Mouse (Mus musculus) 416B (cell line): ENCODE measurements around the gene Traf1.

Experiments used
- DNase-seq: peaks from one replicate; pipeline ENCODE4 v3.0.0; 2011; ENCODE audit warnings: low read depth

Gene Traf1

DNA sequence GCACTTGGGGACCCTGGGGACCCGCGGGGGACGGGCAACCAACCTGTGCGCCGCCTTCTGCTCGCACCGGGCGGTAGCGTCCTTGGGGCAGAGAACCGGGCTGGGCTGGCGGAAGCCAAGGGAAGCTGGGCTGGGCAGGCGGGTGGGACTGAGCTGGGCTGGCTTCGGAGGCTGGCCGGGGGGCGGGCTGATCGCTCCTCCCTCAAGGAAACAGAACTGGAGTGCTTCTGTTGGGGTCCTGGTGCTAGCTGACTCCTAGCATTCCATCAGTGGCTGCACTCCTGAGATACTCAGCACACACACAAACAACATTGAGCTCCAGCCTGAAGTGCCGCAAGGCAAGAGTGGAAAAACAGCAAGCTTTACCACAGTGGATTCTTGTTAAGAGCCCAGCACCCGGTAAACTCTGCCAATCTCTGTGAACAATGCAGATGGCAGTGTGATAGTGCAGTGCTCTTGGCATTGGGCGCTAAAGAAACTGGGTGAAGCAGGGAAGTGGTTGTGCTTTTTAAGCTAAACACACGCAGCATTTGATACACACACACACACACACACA, at the start of gene Traf1:
Gene Traf1 (minus strand): TSS at position 292 of the 556 bp plus-strand sequence.
- no peak for DNase-seq

GRCm38 (mm10) chr2:34998956-34999355, 37.4 kb upstream of the Traf1 start:
- DNase-seq: no peak

DNA sequence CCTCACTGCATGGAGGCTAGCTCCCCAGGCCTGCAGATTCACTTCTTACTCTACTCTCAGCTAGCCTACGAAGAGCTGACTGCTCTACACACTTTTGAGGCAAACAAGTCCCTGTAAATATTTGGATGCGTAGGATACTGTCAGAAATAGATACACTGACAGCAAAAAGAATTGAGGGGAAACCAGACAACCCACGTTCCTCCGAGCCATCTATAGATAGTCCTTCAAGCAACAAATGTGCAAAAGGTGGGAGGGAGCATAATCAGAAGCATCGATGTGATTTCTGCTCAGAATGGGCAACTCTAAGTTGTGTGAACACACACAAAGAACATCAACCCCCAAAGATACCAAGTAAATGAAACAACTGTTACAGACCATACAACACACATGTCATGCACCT, 34.9 kb upstream of the Traf1 start:
- DNase-seq: no peak

- no peak for DNase-seq
Measured at GRCm38 (mm10) chr2:34993696-34994356, 32.3 kb upstream of the Traf1 start.

- no peak for DNase-seq
Measured at GRCm38 (mm10) chr2:34992729-34993695, 31.4 kb upstream of the Traf1 start.

GRCm38 (mm10) chr2:34991966-34992365, 30.4 kb upstream of the Traf1 start:
- DNase-seq: no peak

DNA sequence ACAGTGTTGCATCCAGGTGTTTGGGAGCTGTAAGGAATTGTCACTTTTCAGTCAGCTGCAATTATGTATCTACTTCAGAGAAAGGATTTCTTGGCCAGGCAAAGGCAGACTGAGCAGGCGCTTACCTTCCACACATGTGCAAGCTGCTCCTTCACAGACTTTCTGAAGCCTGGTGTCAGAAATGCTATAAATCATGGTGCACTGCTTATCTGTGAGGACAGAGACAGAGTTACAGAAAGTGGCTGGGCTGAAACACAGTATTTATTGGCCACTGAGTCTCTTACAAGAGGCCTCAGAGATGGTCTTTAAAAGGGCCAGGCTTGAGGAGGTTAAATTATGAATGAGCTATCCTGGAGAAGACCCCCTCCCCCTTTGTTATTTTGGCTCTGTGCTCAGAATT, 28.2 kb upstream of the Traf1 start:
- DNase-seq: no peak

DNA sequence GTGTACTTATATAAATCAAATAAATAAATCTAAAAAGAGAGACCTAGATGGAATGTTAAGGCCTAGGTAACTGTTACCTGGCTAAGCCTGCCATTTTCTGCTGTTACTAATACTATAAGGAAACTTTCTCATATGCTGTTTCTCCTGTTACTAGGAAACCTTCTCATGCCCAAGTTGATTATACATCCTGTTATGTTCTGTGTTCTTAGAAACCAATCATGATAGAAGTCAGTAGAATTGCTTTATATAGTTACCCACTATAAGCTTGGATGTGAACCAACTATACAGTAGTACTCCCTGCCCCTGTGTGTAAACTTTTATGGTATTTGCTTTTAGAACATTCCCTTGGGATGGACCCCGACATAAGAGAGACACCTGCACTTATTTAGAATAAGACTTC, 26.0 kb upstream of the Traf1 start:
- DNase-seq: no peak

DNA sequence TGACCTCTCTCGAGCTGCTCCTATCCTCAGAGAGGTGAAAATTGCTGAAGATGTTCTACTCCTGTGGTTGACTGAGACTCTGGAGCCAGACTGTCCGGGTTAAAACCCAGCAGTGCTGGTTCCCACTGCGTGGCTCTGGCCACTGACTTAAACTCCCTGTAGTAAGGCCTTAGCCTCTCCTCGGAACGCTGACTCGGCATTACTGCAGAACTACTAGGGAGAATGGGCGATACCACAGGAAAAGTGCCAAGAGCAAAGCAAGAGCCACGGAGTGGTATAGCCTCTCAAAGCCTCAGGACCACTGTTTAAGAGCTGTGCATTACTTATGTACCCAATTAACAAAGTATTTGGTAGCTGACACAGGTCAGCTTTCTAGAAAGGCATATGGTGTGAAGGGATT, 23.3 kb upstream of the Traf1 start:
- no peak for DNase-seq

- DNase-seq: no peak
Measured at GRCm38 (mm10) chr2:34982906-34983698, 21.5 kb upstream of the Traf1 start.

- peak; percentile 40 for DNase-seq
Measured at GRCm38 (mm10) chr2:34982096-34982724, 20.6 kb upstream of the Traf1 start.

- DNase-seq: peak; percentile 73
Measured at GRCm38 (mm10) chr2:34979459-34980011, 18.0 kb upstream of the Traf1 start.

- DNase-seq: peak; percentile 64
Measured at GRCm38 (mm10) chr2:34978226-34978625, 16.7 kb upstream of the Traf1 start.

DNA sequence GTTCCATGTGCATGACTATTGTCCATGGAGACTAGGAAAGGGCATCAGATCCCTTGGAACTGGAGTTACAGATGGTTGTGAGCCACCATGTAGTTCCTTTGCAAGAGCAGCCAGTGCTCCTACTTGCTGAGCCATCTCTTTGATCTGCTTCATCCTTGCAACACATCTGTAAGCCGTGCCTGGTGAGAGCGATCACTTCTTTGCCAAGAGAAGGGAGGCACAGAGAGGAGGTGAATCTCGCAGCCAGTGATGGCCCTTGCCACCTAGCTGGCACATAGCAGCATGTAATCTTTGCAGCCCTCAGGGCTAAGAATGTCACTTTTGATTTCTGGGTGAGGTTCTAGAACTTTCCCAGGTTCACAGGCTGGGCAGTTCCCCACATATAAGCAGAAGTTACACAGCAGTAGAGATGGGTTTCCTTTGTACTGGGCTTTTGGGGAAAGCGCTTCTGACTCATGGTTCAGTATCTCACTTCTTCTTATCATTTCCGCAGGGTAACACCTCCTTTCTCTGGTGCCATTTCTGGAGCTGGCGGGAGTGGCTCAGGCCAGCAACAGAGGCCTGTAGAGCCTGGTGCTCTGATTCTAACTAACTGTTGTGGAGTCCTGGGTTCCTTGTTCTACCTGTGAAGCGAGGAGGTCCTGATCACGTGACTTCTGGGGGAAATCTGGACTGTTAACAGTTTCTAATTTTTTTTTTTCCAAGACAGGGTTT, 15.5 kb upstream of the Traf1 start:
- DNase-seq: peak; percentile 89

DNA sequence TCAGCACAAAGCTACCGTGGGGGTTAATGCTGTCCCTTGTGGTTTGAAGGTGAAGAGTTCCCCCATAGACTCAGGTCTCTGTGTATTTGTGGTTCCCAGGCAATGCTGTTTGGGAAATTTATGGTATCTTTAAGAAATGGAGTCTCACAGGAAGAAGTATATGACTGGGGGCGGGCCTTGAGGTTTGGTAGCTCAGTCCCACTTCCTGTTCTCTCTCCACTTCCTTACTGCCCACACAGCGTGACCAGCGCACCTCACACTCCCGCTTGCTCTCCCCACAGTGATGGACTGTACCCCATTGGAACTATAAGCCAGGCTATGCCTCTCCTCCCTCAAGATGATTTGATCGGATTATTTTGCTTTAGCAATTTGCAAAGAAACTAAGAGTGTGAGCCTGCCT, 14.9 kb upstream of the Traf1 start:
- peak; percentile 78 for DNase-seq

DNA sequence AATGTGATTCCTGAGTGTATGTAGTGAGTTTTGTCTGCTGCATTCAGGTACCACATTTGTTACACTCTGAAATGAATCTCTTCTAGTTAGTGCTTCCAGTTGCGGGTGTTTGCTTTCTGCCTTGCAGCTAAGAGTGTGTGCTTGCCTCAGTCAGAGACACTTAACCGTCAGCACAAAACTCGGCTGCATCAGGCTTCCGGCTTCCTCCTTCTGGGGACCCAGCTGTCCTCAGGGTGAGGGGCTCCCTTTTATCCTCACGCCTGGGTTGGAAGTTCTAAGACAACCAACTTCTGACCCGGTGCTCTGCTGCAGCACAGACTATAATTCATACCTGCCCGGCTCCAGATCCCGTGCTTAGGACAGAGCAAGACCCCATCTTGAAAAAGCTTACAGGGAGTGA, 11.5 kb upstream of the Traf1 start:
- no peak for DNase-seq

DNA sequence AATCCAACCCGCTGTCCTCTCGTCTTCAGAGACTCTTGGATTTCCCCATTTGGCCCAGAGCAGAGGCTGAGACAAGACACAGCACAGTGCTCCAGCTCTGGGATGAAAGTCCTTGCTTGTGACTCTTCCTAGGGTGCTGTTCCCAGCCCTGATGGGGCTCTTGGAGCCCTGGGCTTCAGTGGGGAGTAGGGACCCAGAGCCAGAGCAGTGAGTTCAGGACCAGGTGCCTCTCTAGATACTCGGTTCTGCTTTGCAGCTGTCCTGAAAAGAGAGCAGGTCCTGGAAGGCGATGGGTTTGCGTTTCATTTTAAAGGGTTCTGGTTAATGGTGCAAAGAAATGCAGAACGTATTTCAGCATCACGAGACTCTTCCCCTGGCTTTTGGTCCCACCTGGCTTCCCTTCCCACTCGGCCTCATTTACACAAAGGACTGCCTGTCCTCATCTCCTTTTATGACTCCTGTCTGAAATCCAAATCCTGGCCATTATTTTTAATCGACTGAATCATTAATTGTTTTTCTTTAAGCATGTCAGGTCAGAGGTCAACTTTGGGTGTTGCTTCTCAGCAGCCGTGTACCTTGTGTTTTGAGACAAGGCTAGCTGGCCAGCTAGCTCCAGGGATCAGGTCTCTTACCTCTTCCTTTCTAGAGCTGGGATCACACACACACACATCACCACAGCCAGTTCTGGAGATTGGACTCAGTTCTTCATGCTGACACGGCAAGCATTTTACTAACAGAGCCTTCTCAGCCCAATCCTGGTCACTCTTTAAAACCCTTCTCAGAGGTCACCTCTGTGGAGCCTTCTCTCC, 9.7 kb upstream of the Traf1 start:
- no peak for DNase-seq

GRCm38 (mm10) chr2:34970092-34970750, 8.6 kb upstream of the Traf1 start:
- DNase-seq: peak; percentile 50

GRCm38 (mm10) chr2:34969166-34969565, 7.6 kb upstream of the Traf1 start:
- DNase-seq: no peak
